Mouse (Mus musculus) liver, embryonic 16.5 days (tissue): Measurements from ENCODE around the gene Coch. TPM values are rescaled to one million over a fixed set of nuclear protein-coding genes. Genes with fewer than 3 reads are reported as not detected.
"Not testable (repeated sequence)": the region's sequence is repeated elsewhere in the genome, so short reads cannot be mapped to it uniquely, and the experiment has no call there.

ENCODE experiments used
- ATAC-seq: fragments of 200-750 bp; cut with Nextera tagmentation; 2 replicates; pipeline ENCODE4 v1.8.0; 2017; ENCODE audit warnings: low read depth, mild to moderate bottlenecking, moderate number of reproducible peaks, moderate library complexity
- H3K27ac ChIP-seq: fragments of 300-500 bp; sonication (generic); 2 replicates; pipeline ENCODE4 v1.5.1; 2014; ENCODE audit warnings: mild to moderate bottlenecking, low read length
- H3K27me3 ChIP-seq: fragments of 300-500 bp; sonication (generic); 2 replicates; pipeline ENCODE4 v1.6.1; 2014; ENCODE audit warnings: low read depth, low read length, mixed read lengths; ENCODE audit not compliant: control insufficient read depth, insufficient read depth
- H3K36me3 ChIP-seq: fragments of 300-500 bp; sonication (generic); 2 replicates; pipeline ENCODE4 v1.6.1; 2014; ENCODE audit warnings: mild to moderate bottlenecking; ENCODE audit not compliant: control insufficient read depth, insufficient read depth
- H3K4me1 ChIP-seq: fragments of 300-500 bp; sonication (generic); 2 replicates; pipeline ENCODE4 v1.6.1; 2014; ENCODE audit warnings: low read depth, low read length, mixed read lengths; ENCODE audit not compliant: control insufficient read depth
- H3K4me2 ChIP-seq: fragments of 300-500 bp; sonication (generic); 2 replicates; pipeline ENCODE4 v1.6.1; 2014; ENCODE audit warnings: low read depth, low read length, mixed read lengths
- H3K4me3 ChIP-seq: fragments of 300-500 bp; sonication (generic); 2 replicates; pipeline ENCODE4 v1.5.1; 2014; ENCODE audit warnings: low read depth, mild to moderate bottlenecking, low read length
- H3K9ac ChIP-seq: fragments of 300-500 bp; sonication (generic); 2 replicates; pipeline ENCODE4 v1.6.1; 2014; ENCODE audit warnings: low read depth, low read length
- H3K9me3 ChIP-seq: fragments of 300-500 bp; sonication (generic); replicated peaks from 2 replicates; pipeline ENCODE4 v1.6.1; 2016; ENCODE audit warnings: low read length; ENCODE audit not compliant: control insufficient read depth
- WGBS: fragments of 180-500 bp; shearing (Covaris S2); extraction: QIAGEN DNeasy Blood & Tissue Kit; methylation state at CpG from one replicate; pipeline ENCODE4 v1.1.7; 2014; ENCODE audit not compliant: insufficient replicate concordance; 5-methylcytosine and 5-hydroxymethylcytosine counted together
- polyA plus RNA-seq: library from polyadenylated mRNA; unstranded; fragments of >200 nt; fragmentation: Nextera tagmentation; extraction: Ambion mirVana; gene quantifications from 2 replicates; pipeline ENCODE4 v1.2.1, GENCODE M21; 2015

Gene Coch
- 0.06 and 0.11 TPM in 2 replicates for polyA plus RNA-seq

GRCm38 (mm10) chr12:51593229-51594029 lies at the start of gene Coch:
Coch (plus strand) TSS chr12:51593341.
- Histone ChIP-seq H3K4me1 (no peaks in the 10 kb centered on the region; the same call in 1 of the 2 replicates), H3K27ac (no peak within 1 kb of the TSS), H3K9ac (no peak within 1 kb of the TSS), H3K36me3 (no peaks in the 10 kb centered on the region), H3K4me3 (peak within 1 kb of the TSS; percentile 53), H3K4me2 (peak within 1 kb of the TSS; percentile 69), H3K9me3 (no peaks in the 10 kb centered on the region), H3K27me3 (peaks cover 55% of the 10 kb centered on the region)
- ATAC-seq, result peak; percentile 24; the same call in 1 of the 2 replicates
- under 1% methylated on average over 75 of the region's 79 CpGs for WGBS

- 40% methylated on average over 9 of the region's 9 CpGs for WGBS
- Histone ChIP-seq H3K9ac (no peak overlapping the region), H3K27ac (no peak overlapping the region), H3K9me3 (no peaks in the 10 kb centered on the region), H3K27me3 (no peaks in the 10 kb centered on the region), H3K4me1 (no peaks in the 10 kb centered on the region), H3K36me3 (no peaks in the 10 kb centered on the region), H3K4me3 (no peak overlapping the region), H3K4me2 (no peak overlapping the region)
- no peak for ATAC-seq
Observed at GRCm38 (mm10) chr12:51543402-51543960, 49.7 kb upstream of the Coch start.

GRCm38 (mm10) chr12:51555041-51555440 lies 38.1 kb upstream of the Coch start:
- Histone ChIP-seq H3K27me3 (no peaks in the 10 kb centered on the region), H3K9me3 (no peaks in the 10 kb centered on the region), H3K4me1 (no peaks in the 10 kb centered on the region), H3K4me3 (no peak overlapping the region), H3K36me3 (no peaks in the 10 kb centered on the region), H3K9ac (no peak overlapping the region), H3K27ac (no peak overlapping the region), H3K4me2 (no peak overlapping the region)
- 48% methylated on average over 1 of the region's 1 CpGs for WGBS
- ATAC-seq, result no peak

- Histone ChIP-seq H3K4me1 (no peaks in the 10 kb centered on the region), H3K9ac (no peak overlapping the region), H3K27me3 (no peaks in the 10 kb centered on the region), H3K36me3 (no peaks in the 10 kb centered on the region), H3K4me3 (no peak overlapping the region), H3K9me3 (no peaks in the 10 kb centered on the region), H3K4me2 (no peak overlapping the region), H3K27ac (no peak overlapping the region)
- WGBS, result 60% methylated on average over 9 of the region's 9 CpGs
- ATAC-seq, result no peak
Observed at GRCm38 (mm10) chr12:51561416-51561815, 31.7 kb upstream of the Coch start.

GRCm38 (mm10) chr12:51567225-51567624 lies 25.9 kb upstream of the Coch start:
- H3K9me3 ChIP-seq, result no peaks in the 10 kb centered on the region
- H3K27me3 ChIP-seq, result no peaks in the 10 kb centered on the region
- no peak overlapping the region for H3K4me2 ChIP-seq
- H3K9ac ChIP-seq, result no peak overlapping the region
- H3K27ac ChIP-seq, result no peak overlapping the region
- ATAC-seq, result no peak
- H3K4me1 ChIP-seq, result no peaks in the 10 kb centered on the region
- H3K4me3 ChIP-seq, result no peak overlapping the region
- WGBS, result 35% methylated on average over 7 of the region's 7 CpGs
- no peaks in the 10 kb centered on the region for H3K36me3 ChIP-seq

GRCm38 (mm10) chr12:51569472-51569871 lies 23.7 kb upstream of the Coch start:
- no peaks in the 10 kb centered on the region for H3K9me3 ChIP-seq
- no peak overlapping the region for H3K27ac ChIP-seq
- 62% methylated on average over 8 of the region's 8 CpGs for WGBS
- H3K36me3 ChIP-seq, result no peaks in the 10 kb centered on the region
- ATAC-seq, result no peak
- H3K4me1 ChIP-seq, result no peaks in the 10 kb centered on the region
- H3K4me3 ChIP-seq, result no peak overlapping the region
- no peaks in the 10 kb centered on the region for H3K27me3 ChIP-seq
- H3K4me2 ChIP-seq, result no peak overlapping the region
- no peak overlapping the region for H3K9ac ChIP-seq

GRCm38 (mm10) chr12:51569944-51570343 lies 23.2 kb upstream of the Coch start:
- Histone ChIP-seq H3K36me3 (no peaks in the 10 kb centered on the region), H3K27me3 (no peaks in the 10 kb centered on the region), H3K9me3 (no peaks in the 10 kb centered on the region), H3K4me1 (no peaks in the 10 kb centered on the region), H3K4me3 (no peak overlapping the region), H3K4me2 (no peak overlapping the region), H3K27ac (no peak overlapping the region), H3K9ac (no peak overlapping the region)
- no peak for ATAC-seq
- WGBS, result 63% methylated on average over 7 of the region's 7 CpGs

GRCm38 (mm10) chr12:51572651-51573050 lies 20.5 kb upstream of the Coch start:
- no peak for ATAC-seq

GRCm38 (mm10) chr12:51577816-51578215 lies 15.3 kb upstream of the Coch start:
- WGBS, result 70% methylated on average over 2 of the region's 2 CpGs
- not testable (repeated sequence) for H3K36me3 ChIP-seq, H3K9ac ChIP-seq, H3K4me3 ChIP-seq, H3K27me3 ChIP-seq, ATAC-seq, H3K4me2 ChIP-seq, H3K9me3 ChIP-seq, H3K27ac ChIP-seq, H3K4me1 ChIP-seq

More at GRCm38 (mm10) chr12:51572651-51573050, 20.5 kb upstream of the Coch start:
- H3K4me1 ChIP-seq, result no peaks in the 10 kb centered on the region
- H3K9ac ChIP-seq, result no peak overlapping the region
- no peaks in the 10 kb centered on the region for H3K27me3 ChIP-seq
- H3K36me3 ChIP-seq, result no peaks in the 10 kb centered on the region
- no peak overlapping the region for H3K4me3 ChIP-seq
- 48% methylated on average over 4 of the region's 4 CpGs for WGBS
- no peaks in the 10 kb centered on the region for H3K9me3 ChIP-seq
- H3K4me2 ChIP-seq, result no peak overlapping the region
- no peak overlapping the region for H3K27ac ChIP-seq
